Mouse (Mus musculus) frontal cortex, postnatal 14 days (tissue): ENCODE data around the gene Gtpbp3.

Source experiments
- DNase-seq, 2 experiments: peaks; one replicate each; pipeline ENCODE4 v3.0.0; 2022; ENCODE audit warnings: low spot score in 2 of 2

Gtpbp3 gene

GRCm38 (mm10) chr8:71487691-71488445 lies at the start of gene Gtpbp3:
Gene Gtpbp3 (plus strand): TSS chr8:71488103.
- peak in 1 of 2 experiments; percentile 69 for DNase-seq

- peak in 1 of 2 experiments; percentile 22 for DNase-seq
These were observed 46.5 kb upstream of the Gtpbp3 start for GRCm38 (mm10) chr8:71441404-71441803.

DNA sequence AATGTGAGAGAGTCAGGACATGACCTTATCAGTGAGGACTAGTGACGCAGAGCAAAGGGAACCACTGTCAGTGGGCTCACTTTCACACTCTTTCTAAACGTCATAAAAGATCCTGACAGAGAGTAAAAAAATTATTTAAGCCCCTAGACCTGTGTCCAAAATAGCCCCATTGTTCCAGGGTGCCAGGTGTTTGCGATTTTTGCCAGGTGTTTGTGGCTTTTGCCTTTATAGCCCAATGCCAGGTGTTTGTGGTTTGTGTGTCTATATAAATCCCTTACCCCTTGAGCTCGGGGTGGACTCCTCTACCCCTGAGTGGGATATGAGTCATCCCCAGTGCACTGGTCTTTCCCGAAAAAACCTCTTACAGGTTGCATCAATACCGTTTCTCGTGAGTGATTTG lies 42.8 kb upstream of the Gtpbp3 start:
- no peak for DNase-seq

- no peak for DNase-seq
These were observed 36.6 kb upstream of the Gtpbp3 start for GRCm38 (mm10) chr8:71451337-71451736.

DNA sequence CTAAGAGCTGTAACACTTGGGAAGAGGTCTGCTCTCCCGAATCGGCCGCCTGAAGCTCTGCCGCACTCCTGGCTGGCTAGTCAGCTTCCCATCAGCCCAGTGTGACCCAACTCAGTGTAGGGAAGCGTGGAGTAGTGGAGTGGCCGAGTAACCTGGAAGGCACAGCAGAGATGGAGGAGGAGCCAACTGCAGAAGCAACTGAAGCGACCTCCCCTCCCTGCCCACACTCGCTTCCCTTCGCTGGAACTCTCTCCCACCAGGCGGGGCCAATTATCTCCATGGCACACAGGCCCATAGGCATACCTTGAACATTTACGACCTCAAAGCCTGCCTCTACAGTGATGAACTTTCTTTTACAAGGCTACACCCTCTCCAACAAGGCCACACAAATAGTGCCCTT lies 36.1 kb upstream of the Gtpbp3 start:
- no peak for DNase-seq

DNA sequence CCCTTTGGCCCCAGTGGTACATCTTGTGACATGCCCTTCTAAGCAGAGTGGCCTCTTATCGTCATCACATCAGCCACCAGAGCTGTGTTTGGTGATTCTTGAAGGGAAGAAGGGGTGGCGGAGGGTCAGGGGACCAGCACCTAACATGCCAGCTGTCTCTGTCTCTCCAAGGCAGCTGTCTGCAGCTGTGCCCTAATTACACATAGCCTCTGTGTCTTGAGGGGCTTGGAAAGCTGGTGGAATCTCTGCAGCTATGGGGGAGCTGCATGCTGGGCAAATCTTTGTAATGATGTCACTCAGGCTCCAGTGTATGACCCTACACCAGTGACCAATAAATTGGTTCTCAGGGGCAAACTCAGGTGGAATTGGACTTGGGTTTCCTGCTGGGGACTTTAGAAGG lies 35.2 kb upstream of the Gtpbp3 start:
- DNase-seq, result no peak

DNA sequence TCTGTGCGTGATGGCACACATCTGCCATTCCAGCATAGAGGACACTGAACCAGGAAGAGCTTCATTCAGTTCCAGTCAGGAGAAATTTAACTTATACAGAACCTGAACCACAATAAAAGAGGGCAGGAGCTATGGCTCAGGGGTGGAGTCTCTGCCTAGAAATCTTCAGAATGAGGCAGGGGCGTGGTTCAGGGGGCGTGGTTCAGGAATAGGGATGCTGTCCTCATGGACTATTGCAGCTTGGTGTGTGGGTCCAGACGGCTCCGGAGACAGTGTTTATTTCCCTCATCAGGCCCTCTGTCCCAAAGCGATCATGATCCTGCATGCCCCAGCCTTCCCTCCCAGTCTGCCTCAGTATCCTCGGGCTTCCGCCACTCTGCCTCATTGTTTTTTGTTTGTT lies 33.2 kb upstream of the Gtpbp3 start:
- no peak for DNase-seq

- no peak for DNase-seq
These were observed 31.0 kb upstream of the Gtpbp3 start for GRCm38 (mm10) chr8:71456906-71457305.

- no peak for DNase-seq
These were observed 30.1 kb upstream of the Gtpbp3 start for GRCm38 (mm10) chr8:71457659-71458270.

DNA sequence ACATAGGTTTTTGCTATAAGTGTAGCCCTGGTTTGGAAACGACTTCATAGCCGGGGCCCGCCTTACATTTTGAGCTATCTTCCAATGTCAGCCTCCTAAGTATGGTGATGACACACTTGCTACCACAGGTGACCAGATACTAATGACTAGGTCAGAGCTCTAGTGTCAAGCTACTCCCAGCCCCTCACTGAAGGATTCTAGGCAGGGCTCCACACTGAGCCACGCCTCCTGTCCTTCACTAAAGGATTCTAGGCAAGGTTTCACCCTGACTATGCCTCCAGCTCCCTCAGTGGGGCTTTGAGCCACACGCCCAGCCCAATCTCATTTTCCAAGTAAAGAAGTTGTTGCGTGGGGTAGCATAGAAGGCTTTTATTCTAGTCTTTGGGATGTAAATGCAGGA lies 27.2 kb upstream of the Gtpbp3 start:
- DNase-seq, result no peak

- DNase-seq, result no peak
These were observed 26.6 kb upstream of the Gtpbp3 start for GRCm38 (mm10) chr8:71461152-71461840.

GRCm38 (mm10) chr8:71462191-71462590 lies 25.7 kb upstream of the Gtpbp3 start:
- no peak for DNase-seq

DNA sequence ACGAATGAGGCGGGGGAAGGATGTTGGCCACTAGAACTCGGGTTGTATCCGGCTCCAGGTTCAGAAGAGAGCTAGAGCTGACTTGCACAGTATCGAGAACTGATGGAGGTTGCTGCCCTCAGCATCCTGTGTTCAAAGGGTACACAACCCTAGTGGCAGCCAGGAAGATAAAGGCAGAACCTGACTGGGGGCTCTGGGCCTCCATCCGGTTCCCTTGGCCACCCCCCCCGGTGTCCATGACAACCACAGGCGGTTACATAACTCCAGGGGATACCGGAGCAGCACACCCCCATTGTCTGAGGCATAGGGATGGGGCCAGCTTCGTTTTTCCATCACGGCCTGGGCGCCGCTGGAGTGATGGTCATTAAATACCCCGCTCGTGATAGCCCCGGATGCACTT lies 25.1 kb upstream of the Gtpbp3 start:
- no peak for DNase-seq

DNA sequence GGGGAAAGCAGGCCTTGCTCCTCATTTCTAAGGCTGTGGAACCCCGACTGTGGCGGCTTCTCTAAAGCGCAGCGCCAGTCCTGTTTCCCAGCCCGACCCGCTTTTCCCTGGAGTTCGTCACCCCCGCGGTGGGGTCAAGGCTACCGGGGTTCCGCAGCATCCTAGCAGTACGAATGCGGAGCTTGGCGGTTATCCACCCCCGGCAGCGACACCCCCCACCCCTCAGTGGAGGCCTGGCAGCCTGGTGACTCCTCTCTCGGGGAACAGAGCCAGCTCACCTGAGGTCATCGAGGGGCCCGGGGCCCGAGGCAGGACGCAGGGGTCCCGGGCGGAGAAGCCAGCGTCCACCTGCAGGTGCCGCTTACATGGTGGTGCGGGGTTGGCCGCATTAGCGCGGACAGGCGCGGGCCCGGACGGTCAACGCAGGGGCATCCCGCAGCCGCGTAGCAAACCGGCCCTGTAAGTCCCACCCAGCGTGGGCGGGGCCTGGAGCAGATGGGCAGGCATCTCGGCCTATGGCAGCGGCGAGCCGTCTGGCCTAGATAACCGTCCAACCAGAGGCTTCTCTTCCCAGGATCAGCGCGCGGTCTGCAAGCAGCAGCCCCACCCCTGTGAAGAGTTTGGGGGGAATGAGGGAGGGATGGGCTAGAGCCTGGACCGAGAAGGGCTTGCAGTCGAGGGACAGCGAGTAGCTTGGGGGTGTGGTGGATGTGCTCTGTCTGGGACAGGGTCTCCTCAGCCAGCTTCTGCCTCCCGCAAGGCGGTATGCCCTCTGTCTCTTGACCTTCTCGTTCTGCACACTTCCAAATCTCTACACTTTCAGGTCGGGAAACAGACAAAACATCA lies 24.5 kb upstream of the Gtpbp3 start, which contains the start of gene Abhd8:
Gene Abhd8 (minus strand): TSS at position 468 of the 846 bp plus-strand sequence.
- peak; percentile 97 to 98 for DNase-seq

- DNase-seq, result peak; percentile 97 to 99
These were observed 23.1 kb upstream of the Gtpbp3 start, which contains the start of gene Mrpl34 for GRCm38 (mm10) chr8:71464513-71465500. Gene Mrpl34 (plus strand): TSS chr8:71464959.

DNA sequence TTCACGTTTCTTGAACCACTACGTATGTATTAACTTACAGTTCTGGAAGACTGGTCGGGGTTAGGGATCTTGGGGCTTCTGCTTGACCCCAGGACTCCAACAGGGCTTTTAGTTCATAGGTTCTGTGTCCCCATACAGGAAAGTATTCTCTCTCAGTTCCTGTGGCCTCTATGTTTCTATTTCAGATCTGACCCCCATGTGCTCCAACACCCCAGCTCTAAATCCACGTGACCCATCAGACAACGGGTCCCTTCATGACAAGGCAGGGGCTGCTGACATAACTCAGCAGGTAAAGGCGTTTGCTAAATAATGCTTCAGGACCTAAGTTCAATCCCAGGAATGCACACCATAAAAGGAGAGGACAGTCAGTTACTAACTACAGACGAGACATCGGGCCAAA lies 22.2 kb upstream of the Gtpbp3 start:
- DNase-seq, result no peak

DNA sequence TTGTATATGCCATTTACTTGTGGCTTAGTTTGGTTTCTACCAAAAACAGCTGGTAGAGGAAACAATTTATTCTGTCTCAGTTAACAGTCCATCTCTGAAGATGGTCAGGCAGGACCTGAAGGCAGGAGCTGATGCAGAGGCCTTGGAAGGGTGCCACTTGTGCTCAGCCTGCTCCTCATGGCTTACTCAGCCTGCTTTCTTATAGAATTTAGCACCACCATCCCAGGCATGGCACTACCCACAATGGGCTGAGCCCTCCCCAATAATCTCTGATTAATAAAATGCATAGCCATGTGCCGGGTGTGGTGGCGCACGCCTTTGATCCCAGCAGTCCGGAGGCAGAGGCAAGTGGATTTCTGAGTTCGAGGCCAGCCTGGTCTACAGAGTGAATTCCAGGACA lies 21.7 kb upstream of the Gtpbp3 start:
- DNase-seq, result no peak

- no peak for DNase-seq
These were observed 20.7 kb upstream of the Gtpbp3 start for GRCm38 (mm10) chr8:71467201-71467600.

GRCm38 (mm10) chr8:71468001-71468400 lies 19.9 kb upstream of the Gtpbp3 start:
- no peak for DNase-seq

DNA sequence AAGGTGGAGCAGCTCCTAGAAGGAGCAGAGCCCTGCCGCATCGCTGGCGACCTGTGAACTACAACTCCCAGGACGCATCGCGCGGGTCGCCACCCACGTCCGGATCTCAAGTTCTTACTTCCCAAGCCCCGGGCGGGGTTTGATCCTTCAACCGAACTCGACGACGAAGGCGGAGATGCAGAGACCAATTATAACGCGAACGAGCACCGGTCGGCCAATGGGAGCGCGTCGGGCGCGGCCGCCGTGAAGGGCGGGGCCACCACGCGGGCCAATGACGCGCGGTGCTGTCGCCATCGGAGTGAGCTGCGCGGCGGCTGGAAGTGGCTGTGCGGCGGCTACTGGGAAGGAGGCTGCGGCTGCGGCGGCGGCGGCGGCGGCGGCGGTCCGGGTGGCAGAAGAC lies 19.0 kb upstream of the Gtpbp3 start, which contains the start of gene Dda1:
Gene Dda1 (plus strand): TSS at position 284 of the 400 bp plus-strand sequence.
- peak; percentile 98 to 99 for DNase-seq
